Mouse (Mus musculus) retina, embryonic 14.5 days (tissue): ENCODE results near the gene Nipal3.

Experiments used
- DNase-seq: peaks from one replicate; pipeline ENCODE4 v3.0.0-alpha.2; 2015; ENCODE audit warnings: low spot score

The Nipal3 gene

DNA sequence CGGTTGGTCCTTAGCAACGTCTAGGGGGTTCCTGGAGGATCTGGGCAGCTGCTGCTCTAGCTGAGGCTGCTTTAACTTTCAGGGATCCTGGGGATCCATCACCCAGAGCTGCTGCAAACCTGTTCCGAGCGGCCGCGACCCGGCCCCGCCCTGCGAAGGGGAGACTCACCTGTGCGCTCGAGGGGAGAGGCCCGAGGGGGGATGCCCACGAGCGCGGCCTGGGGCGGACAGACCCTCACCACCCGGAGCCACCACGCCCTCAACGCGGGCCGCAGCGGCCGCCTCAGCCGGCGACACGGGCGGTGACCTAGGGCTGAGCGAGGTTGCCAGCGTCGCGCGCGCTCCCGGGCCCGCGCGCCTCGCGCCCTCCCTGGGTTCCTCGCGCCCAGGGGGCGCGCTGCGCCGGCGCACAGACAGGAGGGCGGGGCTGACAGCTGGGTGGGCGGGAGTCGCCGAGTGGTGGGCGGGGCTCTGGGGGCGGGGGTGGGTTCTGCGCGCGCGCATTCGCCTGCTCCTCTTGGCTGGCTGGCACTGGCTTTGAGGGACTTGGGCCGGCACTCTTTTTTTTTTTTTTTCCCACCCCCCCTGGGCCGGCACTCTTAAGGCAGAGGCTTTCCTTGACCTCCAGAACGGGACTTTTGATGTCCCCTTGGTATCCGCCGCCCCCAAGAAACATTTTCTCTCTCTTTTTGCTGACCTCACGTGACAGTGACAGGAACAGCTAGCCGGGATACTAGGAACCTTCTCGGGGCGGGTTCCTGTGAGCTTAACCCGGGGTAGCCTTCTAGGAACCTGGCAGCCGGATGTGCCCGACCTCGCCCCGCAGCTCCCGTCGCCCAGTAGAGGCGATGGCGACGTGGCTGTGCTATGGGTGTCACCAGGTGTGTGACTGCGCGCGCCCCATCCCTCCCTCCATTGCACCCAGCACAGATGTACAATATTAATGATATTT lies 61.1 kb downstream of the Nipal3 start, which contains the start of gene Rcan3:
Gene Rcan3 (minus strand): TSS at position 411 of the 952 bp plus-strand sequence.
- peak; percentile 90 for DNase-seq

DNA sequence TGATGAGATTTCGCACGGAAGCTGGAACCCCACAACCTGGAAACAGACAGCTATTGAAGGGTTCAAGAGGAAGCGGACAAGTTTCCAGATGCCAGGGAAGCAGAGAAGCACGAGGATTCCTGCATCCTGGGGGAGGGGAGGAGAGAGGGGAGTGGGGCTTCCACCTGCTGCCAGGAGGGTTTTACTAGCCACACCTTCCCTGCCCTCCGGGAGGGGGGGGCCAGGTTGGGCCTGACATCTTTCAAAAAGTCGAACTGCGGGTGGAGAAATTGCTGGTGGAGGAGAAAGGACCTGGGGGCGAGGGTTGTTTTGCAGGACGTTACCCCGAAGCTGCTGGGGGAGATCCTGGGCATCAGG lies 61.8 kb downstream of the Nipal3 start:
- DNase-seq, result no peak

DNA sequence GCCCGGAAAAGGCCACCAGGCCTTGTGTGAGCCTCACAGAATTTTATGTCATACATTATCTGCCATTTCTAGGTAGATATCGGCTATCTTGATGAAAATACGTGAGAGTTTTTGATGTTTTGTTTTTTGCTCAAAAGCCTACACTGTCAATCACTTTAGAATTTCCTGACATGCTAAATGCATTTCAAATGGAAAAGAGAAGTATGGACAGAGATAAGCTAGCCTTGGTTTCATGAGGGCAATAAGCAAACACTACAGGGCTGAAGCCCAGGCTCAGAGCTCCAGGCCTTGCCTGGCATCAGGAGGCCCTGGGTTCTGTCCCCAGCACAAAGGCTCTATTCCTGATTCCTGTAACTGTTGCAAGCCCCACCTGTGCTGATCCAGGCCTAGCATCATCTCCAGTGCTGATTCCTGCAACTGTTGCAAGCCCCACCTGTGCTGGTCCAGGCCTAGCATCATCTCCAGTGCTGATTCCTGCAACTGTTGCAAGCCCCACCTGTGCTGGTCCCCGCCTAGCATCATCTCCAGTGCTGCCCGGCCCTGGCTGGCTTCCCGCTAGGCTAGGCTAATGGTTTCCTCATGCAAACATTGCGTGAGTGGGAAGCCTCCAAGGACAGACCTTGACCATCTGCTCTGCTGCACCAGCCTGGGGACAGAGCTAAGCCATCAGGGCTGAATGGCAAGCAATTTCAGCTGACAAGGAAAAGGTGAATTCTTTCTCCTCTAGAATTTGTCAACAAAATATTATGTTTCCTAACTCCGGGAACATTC lies 64.7 kb downstream of the Nipal3 start:
- DNase-seq, result no peak

DNA sequence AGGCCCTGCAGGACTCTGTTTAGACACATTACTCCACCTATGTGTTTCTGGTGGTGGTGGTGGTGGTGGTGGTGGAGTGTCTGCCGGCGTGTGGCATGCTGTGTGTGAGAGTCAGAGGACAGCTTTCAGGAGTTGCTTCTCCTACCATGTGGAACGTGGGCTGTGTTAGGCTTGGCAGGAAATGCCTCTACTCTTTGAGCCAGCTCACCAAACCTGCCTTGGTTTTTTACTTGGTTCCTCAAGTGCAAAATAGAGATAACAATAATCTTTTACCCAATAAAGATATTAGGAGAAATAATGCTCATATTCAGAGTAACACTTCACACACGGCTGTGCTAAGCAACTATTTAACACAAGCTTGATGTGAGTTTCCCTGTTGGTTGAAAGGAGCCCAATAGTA lies 65.5 kb downstream of the Nipal3 start:
- DNase-seq, result no peak

DNA sequence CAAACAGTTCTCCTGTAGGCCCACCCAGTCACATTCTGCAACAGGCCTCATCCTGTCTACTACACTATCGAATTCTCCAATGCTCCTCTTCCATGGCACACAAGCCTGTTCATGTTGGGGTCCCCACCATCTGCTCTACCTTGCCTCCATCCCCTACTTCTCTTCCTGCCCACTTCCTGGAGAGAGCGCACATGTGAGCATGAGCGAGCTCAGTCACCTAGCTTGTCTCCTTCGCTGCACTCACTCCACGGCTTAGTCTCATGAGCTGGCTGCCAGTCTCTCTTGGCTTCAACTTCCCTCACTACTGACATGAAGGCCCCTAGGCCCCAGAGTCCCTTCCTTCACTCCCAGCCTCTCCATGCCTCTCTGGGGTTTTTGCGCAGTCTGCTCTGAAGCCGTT lies 68.3 kb downstream of the Nipal3 start:
- DNase-seq, result no peak

DNA sequence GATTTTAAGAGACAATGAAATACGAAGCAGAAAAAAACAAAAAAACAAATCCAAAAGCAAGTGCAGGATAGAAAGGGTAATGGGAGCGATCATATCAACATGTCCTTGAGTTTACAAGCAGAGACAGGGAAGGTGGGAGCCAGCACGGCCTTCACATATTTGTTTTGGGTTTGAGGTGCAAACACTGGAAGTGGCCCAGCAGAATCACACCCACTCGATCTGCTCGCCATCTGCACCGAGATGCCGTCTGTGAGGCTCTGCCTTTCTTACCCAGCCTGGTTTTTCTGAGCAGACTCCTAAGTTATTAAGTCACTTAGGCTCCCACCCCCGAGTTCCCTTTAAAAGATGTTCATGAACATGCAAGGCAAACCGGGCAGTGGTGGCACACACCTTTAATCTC lies 69.2 kb downstream of the Nipal3 start:
- DNase-seq, result no peak

DNA sequence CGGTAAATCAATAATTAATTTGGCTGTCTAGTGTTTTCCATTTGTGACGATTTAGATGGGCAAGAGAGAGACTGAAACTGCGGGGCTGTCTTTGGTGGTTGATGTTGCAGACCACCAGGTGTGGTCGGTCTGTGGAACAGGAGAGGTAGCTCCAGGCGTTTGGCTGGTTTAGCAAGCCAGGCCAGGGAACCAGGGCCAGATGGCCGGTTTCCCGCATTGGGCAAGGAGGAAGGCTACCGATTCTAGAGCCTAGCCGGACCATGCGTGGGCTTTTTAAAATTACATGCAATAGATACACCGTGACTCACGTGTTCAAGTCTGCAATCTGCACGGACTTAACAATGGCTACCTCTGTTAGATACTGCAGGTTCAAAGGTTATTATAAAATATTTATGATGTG lies 73.9 kb downstream of the Nipal3 start:
- DNase-seq, result no peak

DNA sequence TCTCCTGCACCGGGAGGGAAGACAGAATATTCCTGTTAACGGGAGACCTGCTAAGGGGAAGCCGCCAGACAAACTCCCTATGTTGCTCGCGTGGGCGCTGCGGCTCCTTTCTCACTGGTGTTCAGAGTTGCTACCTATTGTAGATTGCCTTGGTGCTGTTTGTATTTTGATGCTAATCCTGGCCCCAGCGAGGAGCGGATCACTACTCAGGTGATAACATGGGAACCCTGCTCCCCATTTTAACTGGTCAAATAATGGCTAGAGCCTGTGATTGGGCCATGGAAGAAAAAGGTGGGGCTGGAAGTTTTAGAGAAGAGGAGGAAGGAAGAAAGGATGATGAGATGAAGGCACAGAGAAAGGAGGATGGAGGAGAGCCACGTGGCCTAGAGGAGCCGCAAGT lies 74.4 kb downstream of the Nipal3 start:
- no peak for DNase-seq

DNA sequence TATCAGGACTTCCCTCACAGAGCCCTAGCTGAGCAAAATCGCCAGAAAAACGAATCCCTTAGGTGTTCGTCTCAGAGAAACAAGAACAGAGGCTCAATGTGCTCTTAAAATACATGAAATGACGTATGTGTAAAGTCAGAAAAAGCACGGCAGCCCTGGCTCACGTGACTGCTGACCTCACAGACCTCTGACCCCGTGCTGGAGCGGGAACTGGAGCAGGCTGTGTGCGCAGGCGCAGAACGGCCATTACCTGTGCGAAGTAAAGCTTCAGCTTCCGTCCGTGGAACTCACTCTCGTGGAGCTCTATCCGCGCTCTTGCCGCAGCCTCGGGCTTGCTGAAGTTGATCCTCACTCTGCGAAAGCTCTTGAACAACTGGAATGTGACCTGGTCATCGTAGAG lies 74.8 kb downstream of the Nipal3 start:
- no peak for DNase-seq

DNA sequence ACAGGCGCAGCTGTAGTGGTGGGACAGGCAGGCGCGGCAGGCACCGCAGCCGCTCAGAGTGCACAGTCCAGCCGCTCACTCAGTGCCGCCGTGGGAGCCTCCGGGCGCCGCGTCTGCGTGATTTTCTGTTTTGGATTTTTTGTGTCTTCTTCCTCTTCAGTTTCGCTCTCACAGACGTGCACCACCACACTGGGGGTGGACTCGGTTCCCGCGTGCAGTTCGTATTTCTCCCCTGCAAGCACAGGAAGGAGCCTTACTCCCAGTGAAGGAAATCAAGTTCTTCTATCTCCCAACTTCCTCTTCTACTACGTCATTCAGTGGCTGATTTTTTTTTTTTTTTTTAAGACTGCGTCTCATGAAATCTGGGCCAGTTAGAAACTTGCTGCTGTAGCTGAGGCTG lies 78.5 kb downstream of the Nipal3 start:
- DNase-seq, result no peak

DNA sequence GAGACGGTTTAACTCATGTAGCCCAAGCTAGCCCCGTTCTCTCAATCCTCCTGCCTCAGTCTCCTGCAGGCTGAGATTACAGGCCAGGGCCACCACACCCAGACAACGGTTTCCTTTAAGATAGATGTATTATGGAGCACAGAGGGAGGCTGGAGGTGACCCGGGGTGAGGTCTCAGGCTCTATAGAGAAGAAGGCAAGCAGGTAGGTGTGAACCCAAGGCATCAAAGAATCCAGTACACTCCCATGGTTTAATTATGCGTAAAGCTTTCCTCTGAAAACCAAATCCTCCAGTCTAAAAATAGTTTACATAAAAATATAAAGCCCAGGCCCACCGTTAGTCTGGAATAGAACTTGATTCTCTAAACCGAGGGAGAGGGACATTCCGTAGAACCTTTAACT lies 81.3 kb downstream of the Nipal3 start:
- DNase-seq, result no peak

DNA sequence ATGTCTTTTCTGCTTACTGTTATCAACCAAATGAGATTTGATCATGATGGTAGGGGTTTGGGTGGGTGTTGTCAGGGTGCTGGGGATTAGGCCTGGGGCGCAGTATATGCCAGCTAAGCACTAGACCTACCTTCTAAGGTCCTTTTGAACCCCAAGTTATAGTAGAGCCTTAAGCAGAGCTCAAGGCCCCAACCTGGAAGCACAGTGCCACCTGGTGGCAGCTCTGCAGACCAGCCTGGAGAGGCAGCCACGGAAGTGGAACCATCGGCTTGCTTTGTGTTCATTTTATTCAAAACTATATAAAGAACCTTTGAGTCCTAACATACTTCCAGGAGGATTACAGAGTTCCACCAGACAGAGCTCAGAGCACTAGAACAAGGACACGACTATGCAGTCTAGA lies 83.2 kb downstream of the Nipal3 start:
- peak; percentile 77 for DNase-seq

DNA sequence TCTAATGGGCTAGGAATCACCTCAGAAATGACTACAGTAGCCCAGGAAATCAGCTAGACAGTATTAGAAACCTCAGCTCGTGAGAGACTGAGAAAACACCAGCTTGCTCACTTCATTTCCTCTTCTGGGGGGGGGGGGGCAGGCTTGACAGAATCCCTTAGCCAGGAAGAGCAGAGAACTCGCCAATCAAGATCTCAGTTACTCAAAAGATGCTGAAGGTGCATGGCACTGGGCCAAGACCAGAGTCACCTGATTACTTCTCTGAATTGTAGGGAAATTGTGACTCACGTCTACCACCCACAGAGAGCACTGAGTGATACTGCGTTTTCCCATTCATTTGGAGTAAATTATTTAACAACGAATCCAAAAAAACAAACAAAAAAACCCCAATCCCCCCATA lies 88.7 kb downstream of the Nipal3 start:
- no peak for DNase-seq

DNA sequence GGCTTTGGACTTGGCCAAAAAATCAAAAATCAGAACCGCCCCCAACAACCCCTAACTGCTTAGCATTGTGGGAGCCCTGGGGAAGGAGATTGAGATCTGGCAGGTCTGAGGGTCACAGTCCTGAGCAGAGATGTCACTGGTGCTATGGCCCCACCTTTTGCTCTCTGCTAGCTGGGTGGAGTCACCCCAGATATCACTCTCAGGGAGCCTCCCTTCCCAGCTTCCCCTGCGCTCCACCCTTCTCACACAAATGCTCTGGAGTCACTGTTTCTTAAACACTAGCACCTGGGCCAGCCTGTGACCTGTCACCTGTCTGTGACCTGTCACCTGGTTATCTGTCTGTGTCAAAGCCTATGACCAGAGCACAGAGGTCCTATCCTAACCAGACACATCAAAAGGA lies 89.9 kb downstream of the Nipal3 start:
- no peak for DNase-seq

DNA sequence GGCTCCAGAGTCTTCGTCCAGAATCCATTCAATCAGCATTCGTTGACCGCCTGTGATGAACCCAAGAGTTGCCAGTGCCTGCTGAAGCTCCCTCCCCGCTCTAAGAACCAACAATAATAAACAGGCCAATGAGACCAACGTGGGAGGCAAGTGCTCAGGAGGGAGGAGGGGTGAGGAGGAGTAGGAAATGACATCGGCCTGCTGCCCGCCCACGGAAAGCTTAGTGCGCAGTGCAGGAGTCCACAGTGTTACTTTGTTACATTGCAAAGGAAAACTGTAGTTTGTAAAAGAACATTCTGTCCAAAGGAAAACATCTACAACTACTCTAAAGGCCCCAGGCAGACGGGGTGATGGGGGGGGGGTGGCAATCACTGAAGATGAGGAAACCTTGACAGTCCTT lies 90.8 kb downstream of the Nipal3 start:
- no peak for DNase-seq

DNA sequence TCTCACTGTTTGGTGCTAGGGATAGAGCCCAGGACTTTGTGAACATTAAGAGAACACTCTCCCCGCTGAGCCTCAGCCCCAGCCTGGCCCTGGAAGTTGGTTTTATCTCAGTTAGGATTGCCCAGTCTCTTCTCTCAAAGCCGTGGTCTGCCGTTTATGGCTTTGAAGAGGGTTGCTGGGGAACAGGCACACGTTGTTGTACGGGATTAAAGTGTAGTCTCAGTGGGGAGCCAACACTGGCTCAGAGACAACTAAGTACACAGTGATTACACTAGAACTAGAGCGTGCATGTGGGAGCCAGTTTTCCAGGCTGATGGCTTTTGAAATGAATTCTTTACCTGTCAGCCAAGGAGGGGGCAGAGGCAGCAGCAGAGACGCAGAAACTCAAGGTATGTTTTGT lies 93.0 kb downstream of the Nipal3 start:
- DNase-seq, result no peak

DNA sequence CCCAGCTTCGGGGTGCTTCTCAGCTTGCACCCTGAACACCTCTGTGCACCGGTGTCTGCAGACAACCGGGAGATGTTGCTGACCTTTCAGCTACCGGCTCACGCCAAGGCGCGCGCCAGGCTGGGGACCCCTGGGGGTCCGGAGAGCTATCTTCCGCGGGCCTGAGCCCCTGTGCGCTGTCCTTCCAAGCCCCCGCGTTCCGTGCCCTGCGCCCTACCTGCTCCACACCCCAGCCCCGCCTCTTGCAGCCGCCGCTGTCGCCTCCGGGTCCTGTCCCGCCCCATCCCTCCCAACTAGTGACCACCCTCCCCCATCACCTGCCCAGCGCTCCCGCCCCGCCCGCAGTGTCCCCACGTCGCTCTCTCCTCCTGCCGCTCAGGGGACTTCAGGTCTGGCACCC lies 96.8 kb downstream of the Nipal3 start, which contains the start of gene Ncmap:
Gene Ncmap (minus strand): TSS at position 237 of the 400 bp plus-strand sequence.
- DNase-seq, result no peak

DNA sequence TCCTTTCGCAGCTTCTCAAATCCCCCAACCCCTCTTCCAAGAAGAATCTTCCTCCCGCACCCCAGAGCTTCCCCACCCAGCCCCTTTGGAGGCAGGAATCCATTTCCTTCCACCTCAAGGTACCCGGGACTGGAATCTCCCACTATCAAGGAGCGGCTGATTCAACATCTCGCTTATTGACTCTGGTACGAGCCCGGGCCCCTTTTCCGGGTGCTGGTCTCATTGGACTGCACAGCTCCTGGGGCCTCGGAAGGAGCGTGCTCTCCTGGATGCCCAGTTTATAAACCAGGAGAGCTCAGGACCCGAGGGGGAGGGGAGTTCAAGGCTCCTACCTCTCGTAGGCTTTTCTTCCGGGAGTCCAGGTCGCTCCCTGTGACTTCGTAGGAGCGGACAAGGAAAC lies 97.3 kb downstream of the Nipal3 start:
- DNase-seq, result no peak

DNA sequence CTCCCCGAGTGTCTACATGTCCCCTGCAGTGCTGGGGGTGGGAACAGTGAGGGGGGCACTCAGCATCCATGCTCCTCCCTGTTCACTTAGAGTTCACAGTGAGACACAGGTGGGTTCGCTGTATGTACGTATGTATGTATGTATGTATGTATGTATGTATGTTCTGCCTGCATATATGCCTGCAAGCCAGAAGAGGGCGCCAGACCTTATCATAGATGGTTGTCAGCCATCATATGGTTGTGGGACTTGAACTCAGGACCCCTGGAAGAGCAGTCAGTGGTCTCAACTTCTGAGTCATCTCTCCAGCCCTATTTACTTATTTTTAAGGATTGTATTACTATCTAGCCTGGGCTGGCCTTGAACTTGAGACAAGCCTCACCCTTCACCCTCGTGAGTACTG lies 98.5 kb downstream of the Nipal3 start:
- no peak for DNase-seq
